Mouse (Mus musculus) cerebellum, adult 18-20 months (tissue): Measurements from ENCODE around the gene Syne2.

ENCODE experiments used
- DNase-seq, 2 experiments: peaks; one replicate each; pipeline ENCODE4 v3.0.0; 2021

The Syne2 gene

DNA sequence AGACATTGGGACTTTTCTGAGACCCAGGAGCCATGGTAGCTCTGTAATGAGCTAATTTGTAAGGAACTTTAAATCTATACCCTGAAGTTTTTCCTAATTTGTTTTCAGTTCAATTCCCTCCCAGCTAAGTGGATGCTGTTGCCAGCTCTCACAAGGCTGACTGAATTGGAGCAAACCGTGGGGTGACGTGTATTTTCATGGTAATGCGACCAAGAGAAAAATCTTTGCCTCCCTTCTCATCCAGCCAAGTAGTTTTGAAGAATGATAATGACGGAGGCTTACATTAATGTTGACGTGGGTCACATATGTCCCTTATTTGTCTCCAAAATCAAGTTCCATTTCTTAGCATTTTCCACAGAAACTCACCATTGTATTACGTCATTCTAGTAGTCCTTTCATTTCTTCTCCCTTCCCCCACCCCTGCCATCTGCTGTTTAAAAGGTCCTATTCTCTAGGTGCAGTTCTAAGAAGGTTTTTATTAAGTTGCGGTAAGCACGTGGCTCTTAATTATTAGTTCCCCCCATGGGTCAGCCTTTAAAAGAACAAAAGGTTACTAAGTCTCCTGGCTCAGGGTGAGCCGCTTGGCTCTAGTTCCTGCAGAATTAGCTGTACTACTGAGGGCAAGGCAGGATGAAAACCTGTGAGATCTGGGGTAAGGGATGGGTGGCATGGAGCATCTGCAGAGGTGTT, 55.8 kb downstream of the Syne2 start:
- peak; percentile 20 to 22 for DNase-seq

DNA sequence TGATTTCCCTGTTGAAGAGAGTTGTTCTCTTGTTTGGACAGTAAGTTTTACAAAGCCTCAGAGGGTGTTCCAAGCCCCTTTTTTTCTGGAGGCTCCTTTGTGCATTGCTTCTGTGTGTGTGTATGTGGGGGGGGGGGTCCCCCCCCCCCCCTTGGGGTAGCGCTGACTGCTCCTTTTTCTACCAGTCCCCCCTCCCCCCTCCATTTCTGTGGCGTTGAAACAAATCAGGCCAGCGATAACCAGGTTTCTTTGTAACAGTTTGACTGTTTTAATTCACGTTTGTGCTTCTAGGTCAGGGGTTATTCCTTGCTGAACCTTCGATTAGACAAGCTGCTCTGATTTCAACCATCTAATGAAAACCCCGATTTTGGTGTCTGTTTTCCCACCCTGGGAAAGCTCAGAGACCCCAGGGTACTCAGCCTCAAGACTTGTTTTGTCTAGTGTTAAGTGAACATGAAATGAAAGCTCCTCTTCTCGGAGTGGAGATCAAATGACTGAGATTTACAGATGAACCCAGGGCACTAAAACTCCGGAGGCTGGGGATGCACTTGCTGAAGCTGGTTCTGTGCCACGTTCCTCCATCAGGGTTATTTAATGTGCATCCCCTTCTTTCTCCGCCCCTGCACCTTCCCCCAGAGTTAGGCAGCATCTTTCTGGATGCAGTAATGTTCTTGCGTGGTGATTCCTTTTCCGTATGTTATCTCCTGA, 56.5 kb downstream of the Syne2 start:
- no peak for DNase-seq

DNA sequence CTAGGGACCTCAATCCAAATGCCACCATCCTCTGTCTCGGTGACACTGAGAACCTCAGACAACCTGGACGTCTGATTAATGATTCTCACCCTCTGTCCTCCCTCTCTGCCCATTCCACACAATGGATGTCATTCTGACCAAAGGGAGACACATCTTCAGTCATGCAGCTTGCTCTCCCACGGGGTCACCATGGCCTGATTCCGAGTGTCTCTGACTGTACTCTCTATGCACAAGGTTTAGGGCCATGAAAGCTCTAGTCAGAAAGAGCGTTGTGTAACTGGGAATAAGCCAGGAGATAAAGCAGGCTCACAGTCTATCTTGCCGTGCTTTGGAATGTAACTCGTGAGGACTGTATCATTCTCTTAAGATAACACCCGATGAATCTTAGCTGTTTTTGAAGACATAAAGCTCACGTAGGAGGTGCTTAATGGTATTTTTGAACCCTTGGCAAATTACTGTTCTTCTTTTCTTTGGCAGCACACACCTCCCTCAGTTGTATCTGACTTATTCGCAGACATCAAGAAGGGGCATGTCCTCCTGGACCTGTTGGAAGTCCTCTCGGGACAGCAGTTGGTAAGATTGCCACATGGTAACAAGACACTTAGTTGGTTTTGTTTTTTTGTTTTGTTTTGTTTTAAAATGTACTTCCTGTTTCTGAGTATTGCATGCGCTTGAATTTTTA, 61.8 kb downstream of the Syne2 start:
- DNase-seq, result no peak

DNA sequence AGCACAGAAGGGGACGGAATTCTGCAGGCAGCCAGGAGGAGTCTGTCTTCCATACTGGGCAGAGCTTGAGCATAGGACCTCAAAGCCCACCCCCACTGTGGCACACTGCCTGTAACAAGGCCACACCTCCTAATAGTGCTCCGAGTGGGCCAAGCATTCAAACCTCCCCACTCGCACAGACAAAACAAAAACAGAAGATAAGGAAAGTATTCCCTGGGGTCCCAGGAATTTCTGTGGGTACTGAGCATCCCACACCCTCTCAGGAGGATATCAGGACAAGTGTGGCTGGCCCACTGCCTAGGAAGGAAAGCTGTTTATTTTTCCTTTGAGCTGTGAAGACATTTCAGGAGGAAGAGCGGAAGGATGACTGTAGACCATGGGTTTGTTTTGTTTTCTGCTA, 63.6 kb downstream of the Syne2 start:
- DNase-seq, result no peak

DNA sequence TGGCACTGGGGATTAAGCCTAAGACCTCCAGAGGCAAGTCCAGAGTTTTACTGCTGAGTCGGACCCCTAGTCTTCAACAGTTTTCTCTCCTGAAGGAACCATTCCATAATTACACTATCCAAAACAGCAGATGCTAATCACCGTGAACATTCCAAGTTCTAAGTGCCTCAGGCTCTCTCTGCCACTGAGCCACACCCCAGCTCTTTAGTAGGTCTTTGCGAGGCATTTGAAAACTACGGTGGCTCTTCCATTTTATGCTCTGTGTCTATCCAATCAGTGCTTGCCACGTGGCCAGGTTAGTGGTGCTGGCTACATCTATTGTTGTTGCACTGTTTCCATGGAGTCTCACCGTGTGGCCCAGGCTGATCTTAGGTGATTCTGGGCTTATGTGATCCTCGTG, 68.2 kb downstream of the Syne2 start:
- DNase-seq, result no peak

DNA sequence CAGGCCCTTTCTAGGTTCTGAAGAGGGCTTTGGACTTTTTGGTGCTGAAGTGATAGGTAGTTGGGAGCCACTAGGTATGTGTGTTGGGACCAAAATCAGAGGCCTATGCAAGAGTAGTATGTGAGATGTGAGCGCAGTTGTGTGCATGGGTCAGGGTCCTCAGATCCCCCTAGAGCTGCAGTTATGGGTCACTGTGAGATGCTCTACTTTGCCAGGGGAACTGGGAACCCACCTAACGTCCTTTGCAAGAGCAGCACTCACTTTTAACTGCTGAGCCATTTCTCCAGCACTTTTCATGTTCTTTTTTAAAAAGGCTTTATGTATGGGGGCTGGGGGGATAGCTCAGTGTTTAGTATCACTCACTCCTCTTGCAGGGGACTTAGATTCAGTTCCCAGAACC, 69.0 kb downstream of the Syne2 start:
- no peak for DNase-seq

DNA sequence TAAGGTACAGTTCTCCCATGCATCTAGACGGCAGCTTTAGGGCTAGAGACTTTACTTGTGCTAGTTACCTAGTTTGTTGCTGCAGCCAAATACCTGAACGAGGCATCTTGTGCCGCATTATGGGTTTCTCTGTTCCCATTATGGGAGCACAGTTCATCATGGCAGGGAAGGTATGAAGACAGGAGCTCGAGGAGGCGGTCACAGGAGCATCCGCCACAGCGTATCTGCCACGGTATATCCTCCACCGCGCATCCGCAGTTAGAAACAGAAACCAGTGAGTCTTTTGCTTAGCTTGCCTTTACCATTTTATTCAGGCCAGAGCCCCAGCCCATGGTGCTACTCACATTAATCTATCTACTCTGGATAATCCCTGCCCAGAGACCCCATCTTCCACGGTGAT, 70.8 kb downstream of the Syne2 start:
- DNase-seq, result no peak

DNA sequence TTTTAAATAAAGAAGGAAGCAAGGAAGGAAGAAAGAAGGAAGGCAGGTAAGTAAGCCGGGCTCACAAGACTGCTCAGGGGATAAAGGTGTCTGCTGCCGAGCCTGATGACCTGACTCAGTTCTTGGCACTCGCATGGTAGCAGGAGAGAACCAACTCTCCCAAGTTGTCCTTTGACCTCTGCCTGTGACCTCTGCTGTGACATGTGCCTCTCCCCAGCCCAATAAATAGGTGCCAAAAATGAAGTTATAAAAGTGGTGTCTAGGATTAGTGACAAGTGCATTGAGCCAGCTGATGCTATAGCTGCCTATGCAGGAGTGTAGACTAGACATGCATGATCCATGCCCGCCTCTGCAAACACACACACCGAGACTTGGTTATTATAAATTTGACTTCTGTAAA, 73.3 kb downstream of the Syne2 start:
- DNase-seq, result no peak

DNA sequence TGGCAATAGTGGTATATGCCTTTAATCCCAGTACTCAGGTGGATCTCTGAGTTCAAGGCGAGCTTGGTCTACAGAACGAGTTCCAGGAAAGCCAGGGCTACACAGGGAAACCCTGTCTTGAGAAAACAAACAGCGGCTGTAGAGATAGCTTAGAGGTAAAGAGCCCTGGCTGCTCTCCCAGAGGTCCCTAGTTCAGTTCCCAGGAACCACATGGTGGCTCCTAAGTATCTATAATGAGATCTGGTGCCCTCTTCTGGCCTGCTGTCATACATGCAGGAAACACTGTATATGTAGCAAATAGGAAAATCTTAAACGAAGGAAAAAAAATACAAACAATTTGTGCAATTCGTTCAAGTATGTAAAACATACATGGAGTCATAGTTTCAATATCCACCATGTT, 75.5 kb downstream of the Syne2 start:
- no peak for DNase-seq

DNA sequence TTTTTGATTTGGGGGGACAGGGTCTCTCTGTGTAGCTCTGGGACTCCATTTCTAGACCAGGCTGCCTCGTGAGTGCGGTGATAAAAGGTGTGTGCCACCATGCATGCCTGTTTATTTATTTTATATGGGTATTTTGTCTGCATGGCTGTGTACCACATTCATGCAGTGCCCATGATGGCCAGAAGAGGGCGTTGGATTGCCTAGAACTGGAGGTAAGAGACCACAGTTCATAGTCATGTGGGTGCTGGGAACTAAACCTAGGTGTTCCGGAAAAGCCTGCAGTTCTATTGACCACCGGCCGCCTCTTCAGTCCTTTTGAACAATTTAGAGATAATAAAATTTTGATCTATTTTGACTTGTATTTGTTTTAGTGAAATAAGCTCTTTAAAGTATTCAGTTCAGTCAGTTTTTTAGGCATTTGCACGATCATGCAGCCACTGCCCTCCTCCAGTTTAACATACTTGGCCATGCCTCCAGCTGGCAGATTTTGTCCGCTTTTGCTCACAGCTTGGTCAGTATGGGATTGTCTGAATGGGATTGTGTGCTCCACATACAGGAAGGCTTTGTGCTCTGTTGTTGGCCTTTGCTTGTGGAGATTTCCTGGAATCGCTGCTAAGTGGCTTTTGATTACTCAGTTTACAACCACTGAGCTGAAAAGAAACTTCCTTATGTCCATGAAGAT, 76.5 kb downstream of the Syne2 start:
- no peak for DNase-seq

DNA sequence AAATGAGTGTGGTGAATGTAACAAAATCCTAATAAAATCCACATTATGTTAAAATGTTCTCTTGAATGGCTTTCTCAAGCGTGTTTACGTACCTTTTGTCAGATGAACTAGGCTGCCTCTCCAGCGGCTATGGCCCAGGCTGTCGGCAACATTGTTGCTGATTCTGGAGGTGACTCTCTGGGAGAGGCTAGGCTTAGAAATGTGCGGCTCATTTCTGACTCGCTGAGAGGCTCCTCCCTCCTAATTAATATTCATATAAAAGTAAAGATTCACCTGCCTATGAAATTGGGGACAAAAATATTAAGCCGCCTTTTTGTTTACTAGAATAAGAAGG, 77.0 kb downstream of the Syne2 start:
- no peak for DNase-seq

DNA sequence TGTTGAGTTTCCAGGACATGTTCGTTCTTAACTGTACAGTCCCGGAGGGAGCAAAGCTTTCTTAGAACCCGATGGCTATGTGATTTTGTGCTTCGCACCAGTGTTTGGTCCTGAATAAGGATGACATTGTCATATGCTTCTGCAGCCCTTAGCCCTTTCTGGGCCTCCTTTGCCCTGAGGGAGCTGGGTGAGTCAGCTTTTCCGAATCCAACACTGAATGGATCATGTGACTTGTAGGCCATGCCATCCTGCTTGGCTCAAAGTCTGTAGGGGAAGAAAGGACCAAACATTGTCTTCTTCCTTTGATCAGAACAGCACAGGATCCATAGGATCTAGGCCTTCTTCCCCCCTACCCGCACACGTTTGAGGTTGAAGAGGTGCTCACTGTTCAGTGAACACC, 79.9 kb downstream of the Syne2 start:
- no peak for DNase-seq

DNA sequence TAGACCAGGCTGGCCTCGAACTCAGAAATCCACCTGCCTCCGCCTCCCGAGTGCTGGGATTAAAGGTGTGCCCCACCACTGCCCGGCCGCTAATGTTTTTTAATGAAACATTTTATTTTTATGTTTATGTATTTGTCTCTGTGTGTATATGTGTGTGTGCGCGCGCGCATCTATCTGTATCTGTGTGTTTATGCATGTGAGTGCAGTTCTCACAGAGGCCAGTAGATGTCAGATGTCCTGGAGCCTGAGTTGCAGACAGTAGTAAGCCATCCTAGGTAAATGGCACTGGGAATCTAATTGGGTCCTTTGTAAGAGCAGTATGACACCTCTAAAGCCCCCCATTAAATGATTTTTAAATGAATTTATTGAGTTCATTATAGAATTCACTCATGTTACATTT, 83.8 kb downstream of the Syne2 start:
- no peak for DNase-seq

DNA sequence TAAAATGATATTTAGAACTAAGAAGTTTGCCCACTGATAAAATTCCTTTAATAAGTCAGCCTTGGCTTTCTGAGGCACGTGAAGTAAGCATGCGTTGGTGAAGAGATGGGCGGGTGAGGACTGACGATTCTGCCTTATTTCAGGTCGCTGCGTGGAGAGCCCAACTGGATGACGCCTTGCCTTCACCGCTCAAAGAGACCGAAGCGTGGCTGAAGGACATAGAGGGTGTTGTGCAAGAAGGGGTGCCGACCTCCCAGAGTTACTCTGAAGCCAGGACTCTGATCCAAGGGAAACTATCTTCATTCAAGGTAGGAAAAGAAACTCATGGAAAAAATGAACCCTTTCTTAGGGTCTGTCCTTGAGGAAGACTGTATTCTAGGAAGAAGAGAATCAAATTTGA, 86.1 kb downstream of the Syne2 start:
- DNase-seq, result no peak

DNA sequence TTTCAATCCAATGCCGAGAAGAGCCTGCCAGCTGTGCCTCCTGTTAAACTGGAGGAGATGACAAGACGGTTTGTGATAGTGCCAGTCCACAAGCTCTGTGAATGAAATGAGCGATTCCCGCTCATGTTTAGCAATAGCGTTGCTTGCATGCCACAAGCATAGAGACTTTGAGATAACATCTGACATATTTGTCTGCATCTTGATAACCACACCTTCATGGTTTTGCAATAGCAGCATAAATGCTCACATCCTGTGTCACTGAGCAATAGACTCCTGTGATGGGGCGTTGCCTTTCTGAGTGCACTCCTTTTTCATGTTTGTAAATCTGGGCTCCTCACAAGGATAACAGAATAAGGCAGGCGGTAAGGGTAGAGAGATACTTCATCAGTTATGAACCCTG, 87.4 kb downstream of the Syne2 start:
- no peak for DNase-seq

DNA sequence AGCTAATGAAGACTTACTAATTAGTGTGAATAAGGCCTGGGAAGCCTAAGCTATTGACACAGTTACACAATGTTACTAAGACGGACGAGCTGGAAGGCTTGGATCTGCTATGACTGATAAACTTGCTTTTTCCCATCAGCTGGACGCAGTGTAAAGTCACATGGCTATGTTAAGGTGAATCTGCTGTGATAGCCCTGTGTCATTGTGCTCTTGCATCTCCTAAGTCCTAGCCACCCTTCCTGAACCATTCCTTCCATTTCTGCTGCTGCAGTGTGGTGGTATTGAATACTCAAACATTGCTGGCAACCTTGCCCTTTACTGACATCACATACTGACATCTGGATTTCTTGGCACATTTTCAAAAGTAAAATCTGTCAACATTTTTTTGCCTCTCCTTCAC, 90.5 kb downstream of the Syne2 start:
- no peak for DNase-seq

DNA sequence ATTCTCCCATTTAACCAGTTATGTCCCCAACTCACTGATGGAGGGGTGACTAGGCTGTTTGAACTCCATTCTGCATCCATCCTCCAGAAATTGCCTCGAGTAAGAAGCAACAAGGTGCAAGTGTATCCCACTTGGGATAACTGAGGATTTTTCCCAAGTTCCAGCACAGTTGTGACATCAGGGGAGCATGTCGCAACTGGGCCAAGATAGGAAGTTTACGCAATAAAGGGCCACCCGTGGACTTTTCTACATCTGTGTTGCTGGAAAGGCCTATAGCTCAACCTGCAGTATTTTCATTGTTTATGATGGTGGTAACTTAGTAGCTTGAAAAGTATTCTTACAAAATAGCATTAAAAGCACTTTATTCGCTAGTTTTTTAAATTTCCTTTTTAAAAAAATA, 97.8 kb downstream of the Syne2 start:
- no peak for DNase-seq

DNA sequence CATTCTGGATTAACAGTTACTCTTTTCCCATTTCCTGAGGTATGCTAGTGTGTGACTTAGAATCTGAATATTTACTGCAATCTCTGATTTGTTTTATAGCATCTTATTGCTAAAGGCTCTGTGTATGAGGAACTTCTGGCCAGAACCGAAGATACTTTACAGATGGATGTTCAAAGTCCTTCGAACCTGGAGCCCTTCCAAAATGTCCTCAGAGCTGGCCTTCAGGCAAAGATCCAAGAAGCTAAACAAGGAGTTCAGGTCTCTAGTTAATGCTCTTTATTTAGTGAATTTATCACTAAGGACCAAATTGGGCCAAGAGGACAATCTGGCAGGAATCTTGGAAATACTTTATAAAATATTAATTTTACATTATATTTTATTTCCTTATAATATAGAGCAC, 100.5 kb downstream of the Syne2 start:
- no peak for DNase-seq

DNA sequence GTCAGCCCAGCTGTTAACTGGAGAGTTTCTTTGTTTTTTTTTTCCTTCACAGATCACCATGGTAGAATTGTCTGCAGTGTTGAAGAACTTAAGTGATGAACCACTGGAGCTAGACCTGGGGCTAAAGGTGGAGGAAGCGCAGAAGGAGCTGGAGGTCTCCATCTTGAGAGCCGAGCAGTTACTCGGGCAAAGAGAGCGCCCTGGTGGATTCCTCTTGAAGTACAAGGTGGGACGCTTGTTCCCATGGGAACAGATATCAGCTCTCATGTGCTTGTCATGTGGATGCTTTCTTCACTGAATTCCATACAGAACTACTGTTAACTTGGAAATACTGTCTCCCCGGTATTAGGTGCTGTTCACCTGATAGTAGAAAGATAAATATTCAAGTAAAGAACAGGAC, 101.0 kb downstream of the Syne2 start:
- peak; percentile 13 to 28 for DNase-seq

DNA sequence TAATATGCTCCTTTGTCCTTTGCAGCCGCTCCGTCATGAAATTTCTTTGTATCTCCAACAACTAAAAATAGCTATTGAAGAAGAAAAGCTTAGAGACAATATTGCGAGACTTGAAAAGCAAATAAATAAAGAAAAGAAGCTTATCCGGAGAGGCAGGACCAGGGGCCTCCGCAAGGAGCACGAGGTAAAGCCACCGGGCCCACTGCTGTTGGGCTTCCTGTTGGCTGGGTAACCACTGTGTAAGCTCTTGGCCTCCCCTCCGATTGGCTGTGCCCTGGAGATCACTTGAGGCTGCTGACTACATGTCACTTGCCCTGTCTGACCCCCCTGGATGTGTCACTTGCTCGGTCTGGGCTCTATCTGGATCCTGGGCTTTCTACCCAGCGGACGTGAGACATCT, 105.0 kb downstream of the Syne2 start:
- DNase-seq, result no peak

DNA sequence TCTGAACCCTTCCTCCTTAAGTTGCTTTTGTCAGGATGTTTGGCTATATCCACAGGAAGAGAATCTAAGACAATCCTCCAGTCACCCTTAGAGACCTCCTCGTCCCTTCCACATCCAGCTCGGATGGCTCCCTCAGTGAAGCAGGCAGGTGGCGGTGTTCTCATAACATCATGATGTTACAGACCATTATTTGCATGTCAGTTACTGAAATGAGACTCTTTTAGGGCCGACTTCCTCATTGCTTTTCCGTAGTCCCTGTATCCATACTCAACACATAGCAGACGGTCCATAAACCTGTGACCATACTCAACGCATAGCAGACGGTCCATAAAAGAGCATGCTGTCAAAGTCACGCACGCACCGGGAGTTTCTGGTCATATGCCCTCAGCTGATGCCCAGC, 106.9 kb downstream of the Syne2 start:
- DNase-seq, result no peak

DNA sequence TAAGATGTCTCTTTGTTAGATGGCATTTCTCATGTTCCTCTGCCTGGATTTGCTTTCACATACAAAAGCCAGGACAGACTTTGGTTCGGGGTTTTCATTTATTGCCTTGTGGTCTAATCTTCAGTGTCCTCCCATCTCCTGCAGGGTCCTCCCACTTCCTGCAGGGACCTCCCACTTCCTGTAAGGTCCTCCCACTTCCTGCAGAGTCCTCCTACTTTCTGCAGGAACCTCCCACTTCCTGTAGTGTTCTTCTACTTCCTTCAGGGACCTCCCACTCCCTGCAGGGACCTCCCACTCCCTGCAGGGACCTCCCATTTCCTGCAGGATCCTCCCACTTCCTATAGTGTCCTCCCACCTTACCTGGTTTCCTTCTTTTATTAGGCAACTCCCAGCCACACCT, 109.7 kb downstream of the Syne2 start:
- no peak for DNase-seq

DNA sequence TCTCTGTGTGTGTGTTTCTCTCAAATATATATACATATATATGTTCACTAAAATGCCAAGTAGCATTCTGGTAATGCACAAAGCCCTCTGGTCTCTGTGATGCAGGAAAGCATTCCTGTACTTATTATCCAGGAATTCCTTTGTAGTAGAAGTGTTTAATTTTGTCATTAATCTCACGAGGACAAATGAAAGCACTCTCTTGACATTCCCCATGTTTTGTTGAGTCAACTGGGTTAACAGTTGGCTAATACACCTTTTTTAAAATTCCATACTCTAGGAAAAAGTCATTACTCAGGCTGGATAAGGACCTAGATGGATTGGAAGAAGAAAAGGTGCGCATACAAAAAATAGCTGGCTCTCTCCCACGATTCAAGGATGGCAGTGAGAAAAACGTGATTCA, 115.6 kb downstream of the Syne2 start:
- DNase-seq, result no peak

DNA sequence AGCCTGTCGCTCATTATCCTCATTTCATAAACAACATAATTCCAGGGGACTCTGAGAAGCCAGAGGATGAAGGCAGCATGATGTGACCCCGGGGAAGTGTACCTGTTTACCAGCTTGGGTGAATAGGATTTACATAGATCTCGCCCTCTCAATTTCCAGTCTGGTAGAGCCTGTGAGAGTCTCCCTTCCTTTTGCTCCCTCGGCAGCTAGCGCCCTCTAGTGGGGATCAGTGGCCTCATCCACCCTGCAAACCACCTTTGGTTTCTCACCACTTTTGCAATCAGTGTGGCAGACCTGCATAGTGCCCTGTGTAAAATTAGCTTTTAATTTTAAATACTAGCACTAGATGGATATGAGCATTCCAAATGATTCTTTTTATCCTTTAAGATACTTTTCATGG, 133.4 kb downstream of the Syne2 start:
- peak; percentile 45 to 54 for DNase-seq
